Mouse (Mus musculus) thymus, postnatal 4 days (tissue): Measurements from ENCODE around the gene Mapk9.
"Not testable (repeated sequence)": the region's sequence is repeated elsewhere in the genome, so short reads cannot be mapped to it uniquely, and the experiment has no call there.

ENCODE experiments used
- DNase-seq: peaks from one replicate; pipeline ENCODE4 v3.0.0; 2021

Gene Mapk9

GRCm38 (mm10) chr11:49846401-49847070 lies at the start of gene Mapk9:
Gene Mapk9 (plus strand): TSS chr11:49846751.
- peak; percentile 100 for DNase-seq

DNA sequence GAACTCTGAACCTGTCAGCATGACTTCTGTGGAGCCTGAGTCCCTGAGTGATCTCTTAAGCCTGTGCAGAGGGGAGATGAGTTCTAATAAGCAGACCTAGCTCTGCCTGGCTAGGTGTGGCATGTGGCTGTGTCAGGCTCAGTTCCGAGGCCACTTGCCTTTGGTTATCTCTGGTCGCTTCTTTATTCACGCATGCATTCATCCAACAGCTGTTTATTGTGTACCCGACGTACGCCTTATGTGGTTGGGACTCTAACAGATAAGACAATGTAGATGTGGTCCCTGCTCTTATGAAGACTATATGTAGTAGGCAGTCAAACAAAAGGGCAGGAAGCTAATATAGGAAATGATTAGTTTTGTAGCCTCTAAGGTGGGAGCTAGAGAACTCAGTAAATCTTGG lies 47.6 kb upstream of the Mapk9 start:
- no peak for DNase-seq

DNA sequence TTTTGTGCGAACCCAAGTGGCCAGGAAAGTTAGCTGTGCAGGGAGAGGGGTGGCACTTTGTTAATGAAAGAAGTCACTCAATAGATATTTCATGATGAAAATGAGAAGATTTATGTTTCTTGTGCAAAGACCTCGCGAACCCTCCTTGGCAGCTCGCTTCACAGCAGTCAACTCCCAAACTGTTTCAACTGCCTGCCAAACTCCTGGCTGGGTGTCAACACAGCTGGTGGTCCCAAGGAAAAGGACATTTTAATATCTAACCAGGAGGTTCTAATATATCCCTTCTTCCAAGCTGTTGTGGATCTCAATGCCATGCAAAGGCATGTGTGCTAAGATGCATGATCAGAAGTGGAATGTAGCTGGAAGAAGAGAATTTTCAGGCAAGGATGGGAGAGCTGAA lies 45.0 kb upstream of the Mapk9 start:
- DNase-seq = no peak

GRCm38 (mm10) chr11:49803801-49804200 lies 42.8 kb upstream of the Mapk9 start:
- DNase-seq = no peak

GRCm38 (mm10) chr11:49806218-49806617 lies 40.3 kb upstream of the Mapk9 start:
- no peak for DNase-seq

DNA sequence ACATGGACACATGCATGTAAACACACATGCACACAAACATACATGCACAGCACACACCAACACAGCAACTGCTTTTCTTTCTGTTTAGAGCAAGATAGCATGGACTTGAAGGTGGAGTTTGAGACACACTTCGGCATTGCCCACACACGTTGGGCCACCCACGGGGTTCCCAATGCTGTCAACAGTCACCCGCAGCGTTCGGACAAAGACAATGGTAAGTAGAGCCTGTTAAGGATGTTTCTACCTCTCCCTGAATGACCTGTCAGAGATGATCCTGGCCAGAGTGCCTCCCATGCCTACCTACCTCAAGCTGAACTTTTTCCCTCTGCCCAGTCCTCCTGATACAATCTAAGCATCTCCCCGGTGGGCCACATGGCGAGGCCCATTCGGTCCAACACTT lies 37.6 kb upstream of the Mapk9 start:
- no peak for DNase-seq

- DNase-seq = not testable (repeated sequence)
Observed at GRCm38 (mm10) chr11:49810696-49811095, 35.9 kb upstream of the Mapk9 start.

DNA sequence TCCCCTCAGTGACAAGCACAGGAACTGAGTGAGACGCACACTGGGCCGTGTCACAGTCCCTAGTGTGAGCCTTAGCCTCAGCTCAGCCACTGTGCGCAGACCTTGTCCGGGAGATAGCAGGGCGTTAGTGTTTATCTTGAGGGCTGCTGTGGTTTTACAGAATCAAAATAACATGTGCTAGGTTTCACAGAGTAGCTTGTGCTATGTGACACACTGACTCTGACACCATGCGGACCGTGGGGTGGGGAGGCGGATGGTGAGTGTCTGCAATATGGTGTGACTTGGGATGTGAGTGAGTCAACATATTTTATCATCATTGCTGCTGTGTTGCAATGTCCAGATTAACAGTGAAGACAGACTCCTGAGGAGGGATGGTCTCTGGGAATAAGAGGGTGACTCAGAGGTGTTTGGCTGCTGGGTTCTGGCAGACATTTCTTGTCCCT lies 35.4 kb upstream of the Mapk9 start:
- DNase-seq = no peak

DNA sequence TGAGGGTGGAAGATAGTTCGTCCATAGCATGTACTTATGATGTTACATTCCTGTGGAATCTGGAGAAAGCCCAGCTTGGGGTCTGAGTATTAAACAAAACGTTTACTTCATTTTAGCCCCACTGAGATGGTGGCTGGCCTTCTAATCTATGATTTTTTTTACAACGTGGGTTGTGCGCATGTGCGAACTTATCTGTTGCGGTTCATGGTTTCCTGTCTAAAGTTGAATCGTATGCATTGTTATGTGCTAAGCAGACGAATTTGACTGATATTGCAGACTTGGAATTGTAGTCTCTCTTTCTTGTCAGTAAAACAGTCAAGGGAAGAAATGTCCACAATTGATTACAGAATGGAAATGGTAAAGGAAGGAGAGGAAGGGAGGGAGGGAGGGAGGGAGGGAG lies 34.7 kb upstream of the Mapk9 start:
- DNase-seq = peak; percentile 30

GRCm38 (mm10) chr11:49818869-49819566 lies 27.5 kb upstream of the Mapk9 start:
- no peak for DNase-seq

- no peak for DNase-seq
Observed at GRCm38 (mm10) chr11:49819676-49820075, 26.9 kb upstream of the Mapk9 start.

DNA sequence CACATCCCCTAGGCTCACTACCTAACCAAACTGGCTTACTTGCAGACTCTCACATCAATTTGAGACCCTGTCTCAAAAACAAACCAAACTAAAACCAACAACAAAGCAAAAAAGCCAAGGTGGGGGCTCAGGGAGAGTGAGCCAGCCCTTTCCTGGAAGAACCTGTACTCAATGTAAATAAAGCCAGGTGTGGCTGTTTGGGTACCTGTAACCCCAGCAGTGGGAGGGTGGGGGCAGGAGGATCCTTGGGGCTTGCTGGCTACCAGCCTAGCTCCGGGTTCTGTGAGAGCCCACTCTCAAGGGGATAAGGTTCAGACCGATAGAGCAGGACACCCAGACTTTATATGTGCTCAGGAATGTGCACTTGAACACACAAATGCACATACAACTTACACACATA lies 25.6 kb upstream of the Mapk9 start:
- no peak for DNase-seq

DNA sequence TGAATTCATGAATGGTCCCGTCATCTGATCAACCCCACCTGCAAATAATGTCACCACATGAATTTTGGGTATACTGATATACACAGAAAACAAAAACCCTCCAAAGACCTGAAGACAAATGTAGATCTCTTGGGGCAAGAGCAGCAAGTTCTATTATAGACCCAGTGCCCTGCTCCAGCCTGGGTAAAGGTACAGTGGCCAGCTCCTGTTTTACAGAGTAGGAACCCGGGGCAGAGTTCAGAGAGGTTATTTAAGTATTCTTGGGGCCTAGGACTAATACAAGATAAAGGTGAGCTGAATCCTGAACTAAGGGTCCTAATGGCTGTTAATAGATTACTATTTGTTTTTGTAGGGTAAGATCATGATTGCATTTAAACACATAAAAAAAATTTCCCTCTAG lies 25.0 kb upstream of the Mapk9 start:
- DNase-seq = no peak

DNA sequence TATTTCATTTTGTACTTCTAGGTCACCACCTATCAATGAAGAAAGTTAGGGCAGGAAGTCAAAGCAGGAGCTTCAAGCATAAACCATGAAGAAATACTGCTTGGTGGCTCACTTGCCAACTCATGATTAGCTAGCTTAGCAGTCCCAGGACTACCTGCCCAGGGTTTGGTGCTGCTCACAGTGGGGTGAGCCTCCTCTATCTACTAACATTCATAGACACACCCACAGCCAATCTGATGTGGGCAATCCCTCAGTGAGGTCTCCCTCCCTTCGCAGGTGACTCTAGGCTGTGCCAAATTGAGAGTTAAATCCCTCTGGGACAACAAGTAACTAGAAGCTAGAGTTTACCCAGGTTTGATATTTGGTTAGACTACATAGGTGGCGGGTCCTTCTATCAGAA lies 24.2 kb upstream of the Mapk9 start:
- DNase-seq = no peak

GRCm38 (mm10) chr11:49824896-49825295 lies 21.7 kb upstream of the Mapk9 start:
- peak; percentile 91 for DNase-seq

- no peak for DNase-seq
Observed at GRCm38 (mm10) chr11:49827243-49827642, 19.3 kb upstream of the Mapk9 start.

DNA sequence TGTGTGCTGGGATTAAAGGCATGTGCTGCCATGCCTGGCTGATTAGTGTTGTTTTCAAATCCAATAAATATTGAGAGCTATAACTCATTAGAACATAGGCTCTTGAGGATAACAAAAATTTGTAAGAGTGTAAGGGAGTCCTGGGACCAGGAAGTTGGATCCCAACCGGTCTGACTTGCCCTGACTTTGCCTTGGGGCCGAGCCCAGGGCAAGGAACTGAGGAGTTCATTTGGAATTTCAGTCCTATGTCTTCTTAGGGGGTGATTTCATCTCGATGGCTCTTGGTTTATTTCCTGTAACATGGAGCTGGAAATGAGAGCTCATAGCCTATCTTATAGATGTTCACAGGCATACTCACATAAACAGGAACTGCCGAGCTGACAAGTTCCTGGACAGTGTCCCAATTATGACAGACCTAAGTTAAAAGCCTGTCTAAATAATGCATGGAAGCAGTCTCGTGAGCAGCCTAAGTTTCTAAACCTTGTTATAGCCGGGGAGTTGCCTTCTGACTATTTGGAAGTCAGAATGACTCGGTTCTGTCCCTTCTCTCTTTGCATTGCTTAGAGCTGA lies 17.3 kb upstream of the Mapk9 start:
- no peak for DNase-seq

GRCm38 (mm10) chr11:49831980-49832379 lies 14.6 kb upstream of the Mapk9 start:
- DNase-seq = no peak

DNA sequence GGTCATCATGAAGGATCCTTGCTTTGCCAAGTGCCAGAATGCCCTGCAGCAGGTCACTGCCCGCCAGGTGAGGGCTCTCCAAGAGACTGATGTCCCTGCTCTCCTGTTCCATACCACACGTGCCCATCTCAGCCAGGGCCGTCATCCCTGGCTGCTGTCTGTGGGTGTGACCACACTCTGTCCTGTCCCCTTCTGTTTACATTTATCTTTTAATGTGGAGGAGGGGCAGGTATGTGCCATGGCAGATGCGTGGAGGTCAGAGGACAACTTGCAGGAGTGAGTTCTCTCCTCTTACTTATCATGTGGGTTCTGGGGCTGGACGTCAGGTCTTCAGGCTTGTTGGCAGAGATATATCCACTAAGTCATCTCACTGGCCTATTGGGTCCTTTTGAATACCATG lies 13.6 kb upstream of the Mapk9 start:
- no peak for DNase-seq

GRCm38 (mm10) chr11:49834248-49834647 lies 12.3 kb upstream of the Mapk9 start:
- DNase-seq = no peak

- DNase-seq = no peak
Observed at GRCm38 (mm10) chr11:49835257-49835956, 11.1 kb upstream of the Mapk9 start.

- DNase-seq = peak; percentile 65
Observed at GRCm38 (mm10) chr11:49837717-49838407, 8.7 kb upstream of the Mapk9 start.

DNA sequence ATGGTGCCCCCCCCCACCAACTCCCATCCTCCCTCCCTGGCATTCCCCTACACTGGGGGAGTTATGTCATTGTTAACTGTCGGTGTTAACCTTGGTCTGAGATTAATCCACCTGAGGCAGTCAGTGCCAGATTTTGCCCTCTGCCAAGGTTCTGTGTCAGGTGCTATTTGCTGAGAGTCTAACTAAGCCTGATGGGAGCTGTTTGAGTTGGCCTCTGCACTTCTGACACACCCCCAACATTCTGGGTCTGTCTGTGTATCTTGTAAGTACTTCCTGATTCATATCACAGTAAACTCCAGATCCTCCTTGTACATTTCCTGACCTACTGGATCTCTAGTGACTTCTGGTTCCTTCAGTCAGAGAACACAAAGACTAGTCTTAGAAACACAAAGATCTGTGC lies 5.9 kb upstream of the Mapk9 start:
- DNase-seq = no peak
